ENCODE assay signal across 21 mouse cellular contexts in the genomic region with DNA sequence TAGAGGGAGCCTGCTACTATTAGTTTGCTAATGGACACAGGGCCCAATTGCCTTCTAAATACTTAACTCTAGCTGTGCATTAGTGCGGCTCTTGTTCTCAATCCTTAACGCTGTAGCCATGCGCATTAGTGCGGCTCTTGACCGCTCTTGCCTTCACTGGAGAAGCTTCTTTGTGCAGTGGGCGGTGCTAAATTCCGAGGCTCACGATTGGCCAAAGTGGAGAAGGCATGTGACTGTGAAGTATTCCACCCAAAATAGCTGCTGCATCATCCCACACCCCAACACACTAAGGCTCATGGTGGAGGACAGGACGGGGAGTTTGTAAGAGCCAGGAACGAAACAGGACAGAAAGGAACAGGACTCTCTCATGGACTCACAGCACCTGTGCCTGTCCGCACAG. TPM values are rescaled to one million over a fixed set of nuclear protein-coding genes. Genes with fewer than 3 reads are reported as not detected.
A peak's percentile ranks its signal among the peaks of the same experiment; 100 is the strongest.
DNase-seq lines count a peak whose midpoint lies in the region; TF ChIP-seq lines count a peak whose summit lies in the region.
"Had no signal": no experiment of that assay in that cellular context is flagged by ENCODE, and none has a peak within 500 bp of the region (broad histone marks: within the 10 kb centered on the region; RNA-seq: fewer than 3 reads in every experiment).

No protein-coding gene starts in this region.

- no peaks in the 10 kb centered on the region for H3K9me3 ChIP-seq in ES-Bruce4 (replicated peaks; ENCODE audit: control insufficient read depth, insufficient read depth, low read length, poor library complexity, severe bottlenecking)
- H3K9me3 ChIP-seq: embryonic facial prominence, embryonic 15.5 days; limb, embryonic 15.5 days had no signal

- no peak overlapping the region for H3K9ac ChIP-seq in ES-Bruce4 (ENCODE audit: low read depth, poor library complexity, severe bottlenecking)
- H3K9ac ChIP-seq: embryonic facial prominence, embryonic 15.5 days; limb, embryonic 15.5 days had no signal

- no peak for TF ChIP-seq POLR2A in kidney, adult 2 months (IDR thresholded peaks at IDR 0.05; ENCODE audit: low read depth, low read length)
- no peak for TF ChIP-seq POLR2A in ES-Bruce4 (IDR thresholded peaks at IDR 0.05; ENCODE audit: insufficient read depth, low read length)

- no peak overlapping the region for H3K27ac ChIP-seq in kidney, adult 2 months (ENCODE audit: insufficient read depth, low read depth, low read length)
- no peak overlapping the region for H3K27ac ChIP-seq in ES-Bruce4 (ENCODE audit: insufficient read depth, low read length)
- H3K27ac ChIP-seq: embryonic facial prominence, embryonic 15.5 days; kidney, postnatal 0 days; limb, embryonic 15.5 days had no signal

- peak; percentile 80 for DNase-seq in heart, adult 11 months
- DNase-seq in heart, postnatal 36 days: no peak
- peak; percentile 0 for DNase-seq in kidney, adult 2 months
- DNase-seq in kidney, postnatal 36 days: no peak
- DNase-seq in brain, adult 2 months (ENCODE audit: low read depth, low spot score): peak; percentile 29
- DNase-seq in spleen, adult 12 weeks (ENCODE audit: low spot score): no peak
- no peak for DNase-seq in adrenal gland, postnatal 10 days
- DNase-seq: adrenal gland, postnatal 14 days; cerebellum, adult 11 months; cerebellum, postnatal 10 days; embryo, embryonic 11 days; heart, postnatal 14 days; kidney, adult 11 months; lung, adult 2 months; right cerebral cortex, adult 18-20 months; thymus, postnatal 36 days had no signal

- intact Hi-C loops in heart, postnatal 36 days (cut with DNase I): no loop called here

- no peak for TF ChIP-seq CTCF in kidney, adult 2 months (conservative IDR thresholded peaks at IDR 0.05; ENCODE audit: insufficient read depth, insufficient read length, low read depth, low read length)
- no peak for TF ChIP-seq CTCF in ES-Bruce4 (IDR thresholded peaks at IDR 0.05; ENCODE audit: low read depth, low read length)

- 85% methylated on average over 11 of the region's 11 CpGs for WGBS in kidney, adult 2 months

- no peaks in the 10 kb centered on the region for H3K27me3 ChIP-seq in kidney, adult 2 months (replicated peaks; ENCODE audit: control insufficient read depth, insufficient read depth, low read length)
- H3K27me3 ChIP-seq in ES-Bruce4 (ENCODE audit: control insufficient read depth, insufficient read depth, low read length, poor library complexity, severe bottlenecking): no peaks in the 10 kb centered on the region
- H3K27me3 ChIP-seq: embryonic facial prominence, embryonic 15.5 days; limb, embryonic 15.5 days had no signal

- H3K36me3 ChIP-seq in kidney, adult 2 months (ENCODE audit: control insufficient read depth, insufficient read depth, low read length): no peaks in the 10 kb centered on the region
- no peaks in the 10 kb centered on the region for H3K36me3 ChIP-seq in ES-Bruce4 (ENCODE audit: control insufficient read depth, insufficient read depth, low read length, poor library complexity, severe bottlenecking)
- H3K36me3 ChIP-seq: embryonic facial prominence, embryonic 15.5 days; limb, embryonic 15.5 days had no signal

- H3K4me3 ChIP-seq in kidney, adult 2 months (ENCODE audit: insufficient read depth, low read depth, low read length): no peak overlapping the region
- 0 out of 2 replicates have a peak overlapping the region, but pooled peaks have one; percentile 11 for H3K4me3 ChIP-seq in ES-Bruce4 (ENCODE audit: low read depth, low read length)
- H3K4me3 ChIP-seq: embryonic facial prominence, embryonic 15.5 days; limb, embryonic 15.5 days; megakaryocyte, embryonic 14.5 days had no signal

- H3K4me1 ChIP-seq in kidney, adult 2 months (ENCODE audit: control insufficient read depth, insufficient read depth, low read length): no peaks in the 10 kb centered on the region
- no peaks in the 10 kb centered on the region for H3K4me1 ChIP-seq in ES-Bruce4 (ENCODE audit: control insufficient read depth, insufficient read depth, low read length)
- H3K4me1 ChIP-seq: embryonic facial prominence, embryonic 15.5 days; limb, embryonic 15.5 days; megakaryocyte, embryonic 14.5 days had no signal

- TF ChIP-seq EP300 in ES-Bruce4 (IDR thresholded peaks at IDR 0.05; ENCODE audit: insufficient read depth, low read depth, low read length): no peak

RNA-seq across cellular contexts. Expression of a gene that starts 58.4 kb away (rescaled TPM):
- under 1 TPM; 0.17 to 0.46 TPM for total RNA-seq in heart, postnatal 36 days (2021)
- polyA plus RNA-seq in kidney, adult 2 months (2012; rRNA removed): 1.9 and 4.8 TPM in 2 replicates
- 3.1 and 3.3 TPM in 2 replicates for polyA plus RNA-seq in ES-Bruce4 (2011; ENCODE audit: insufficient read depth, insufficient read length, low read depth, missing spikeins)
- total RNA-seq in adrenal gland, postnatal 10 days (2021): 1 to 10 TPM; 1.6 to 3.5 TPM

Comparison
In these comparisons a context has a peak if more than half of its experiments do, and no peak if none do; other contexts are left out.
1. DNase-seq: peak in heart, adult 11 months (single experiment), kidney, adult 2 months (single experiment) and brain, adult 2 months (single experiment); none in heart, postnatal 36 days (0 of 2), kidney, postnatal 36 days (0 of 2), spleen, adult 12 weeks (single experiment) and adrenal gland, postnatal 10 days (single experiment).